Mouse (Mus musculus) embryonic facial prominence, embryonic 11.5 days (tissue): Measurements from ENCODE around the gene Sgo2a. TPM values are rescaled to one million over a fixed set of nuclear protein-coding genes. Genes with fewer than 3 reads are reported as not detected.
"Not testable (repeated sequence)": the region's sequence is repeated elsewhere in the genome, so short reads cannot be mapped to it uniquely, and the experiment has no call there.

Experiments
- ATAC-seq: fragments of 200-750 bp; cut with Nextera tagmentation; replicated peaks from 2 replicates; pipeline ENCODE4 v1.8.0; 2017; ENCODE audit warnings: low read depth; ENCODE audit not compliant: insufficient number of reproducible peaks, low FRiP score, low TSS enrichment
- DNase-seq: peaks from one replicate; pipeline ENCODE4 v3.0.0-alpha.2; 2015; ENCODE audit warnings: low spot score
- H3K27ac ChIP-seq: fragments of 300-500 bp; sonication (generic); replicated peaks from 2 replicates; pipeline ENCODE4 v1.5.1; 2014; ENCODE audit warnings: mild to moderate bottlenecking, low read depth, low read length, control low read depth
- H3K27me3 ChIP-seq: fragments of 300-500 bp; sonication (generic); 2 replicates; pipeline ENCODE4 v1.6.1; 2014; ENCODE audit warnings: mild to moderate bottlenecking, low read length, moderate library complexity, mixed read lengths; ENCODE audit not compliant: control insufficient read depth, insufficient read depth
- H3K36me3 ChIP-seq: fragments of 300-500 bp; sonication (generic); replicated peaks from 2 replicates; pipeline ENCODE4 v1.6.1; 2014; ENCODE audit warnings: low read depth, mild to moderate bottlenecking, low read length, moderate library complexity, mixed read lengths; ENCODE audit not compliant: control insufficient read depth, insufficient read depth
- H3K4me1 ChIP-seq: fragments of 300-500 bp; sonication (generic); 2 replicates; pipeline ENCODE4 v1.6.1; 2014; ENCODE audit warnings: low read length, mixed read lengths; ENCODE audit not compliant: control insufficient read depth, insufficient read depth
- H3K4me2 ChIP-seq: fragments of 300-500 bp; sonication (generic); 2 replicates; pipeline ENCODE4 v1.6.1; 2014; ENCODE audit warnings: low read depth, mild to moderate bottlenecking, control low read depth, low read length, moderate library complexity
- H3K4me3 ChIP-seq: fragments of 300-500 bp; sonication (generic); 2 replicates; pipeline ENCODE4 v1.5.1; 2014; ENCODE audit warnings: low read depth, low read length, control low read depth
- H3K9ac ChIP-seq: fragments of 300-500 bp; sonication (generic); replicated peaks from 2 replicates; pipeline ENCODE4 v1.6.1; 2014; ENCODE audit warnings: mild to moderate bottlenecking, control low read depth, low read length
- H3K9me3 ChIP-seq: fragments of 300-500 bp; sonication (generic); replicated peaks from 2 replicates; pipeline ENCODE4 v1.6.1; 2016; ENCODE audit warnings: mild to moderate bottlenecking, low read length, inconsistent platforms, mixed read lengths; ENCODE audit not compliant: control insufficient read depth
- WGBS: fragments of 180-500 bp; shearing (Covaris S2); extraction: QIAGEN DNeasy Blood & Tissue Kit; methylation state at CpG from one replicate; pipeline ENCODE4 v1.1.7; 2014; 5-methylcytosine and 5-hydroxymethylcytosine counted together
- polyA plus RNA-seq: library from polyadenylated mRNA; unstranded; fragments of >200 nt; fragmentation: Nextera tagmentation; extraction: Ambion mirVana; gene quantifications from 2 replicates; pipeline ENCODE4 v1.2.1, GENCODE M21; 2014

Sgo2a gene
- polyA plus RNA-seq, 1 experiment from 2014 or later = 35.7 TPM

DNA sequence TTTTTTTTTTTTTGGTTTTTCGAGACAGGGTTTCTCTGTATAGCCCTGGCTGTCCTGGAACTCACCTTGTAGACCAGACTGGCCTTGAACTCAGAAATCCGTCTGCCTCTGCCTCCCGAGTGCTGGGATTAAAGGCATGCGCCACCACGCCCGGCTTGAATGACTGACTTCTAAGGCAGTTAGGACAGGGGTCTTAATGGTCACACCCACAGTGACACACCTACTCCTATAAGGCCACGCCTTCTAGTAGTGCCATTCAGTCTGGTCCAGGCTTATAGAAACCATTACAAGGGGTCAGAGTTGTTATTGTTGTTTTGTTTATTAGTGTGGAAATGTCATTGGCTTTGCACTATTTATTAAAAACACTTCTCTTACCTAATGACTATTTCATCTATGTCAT is 10.6 kb downstream of the Sgo2a start:
- DNase-seq, H3K4me1 ChIP-seq, H3K4me3 ChIP-seq, H3K4me2 ChIP-seq, H3K27me3 ChIP-seq, ATAC-seq, H3K9ac ChIP-seq, H3K36me3 ChIP-seq, H3K9me3 ChIP-seq, H3K27ac ChIP-seq: not testable (repeated sequence)
- 95% methylated on average over 7 of the region's 7 CpGs for WGBS

DNA sequence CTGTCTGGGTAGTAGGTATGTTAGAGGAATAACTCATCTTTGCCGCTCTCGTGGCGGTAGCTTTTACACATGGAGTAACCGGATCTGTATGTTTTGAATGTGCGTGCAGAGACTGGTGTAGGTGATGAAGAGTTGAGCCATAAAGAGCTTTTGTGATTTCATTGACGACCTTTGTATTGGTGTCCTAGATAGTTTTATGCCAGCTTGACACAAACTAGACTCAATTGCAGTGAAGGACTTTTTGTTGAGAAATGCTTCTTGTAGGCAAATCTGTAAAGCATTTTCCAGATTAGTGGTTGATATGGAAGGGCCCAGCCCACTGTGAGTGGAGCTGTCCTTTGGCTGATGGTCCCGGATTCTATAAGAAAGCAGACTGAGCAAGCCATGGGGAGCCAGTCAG is 23.1 kb downstream of the Sgo2a start, which contains the start of gene Kctd18:
TSS of gene Kctd18 (minus strand) at position 101 of the 400 bp plus-strand sequence.
- WGBS = 89% methylated on average over 7 of the region's 7 CpGs
- no peak for DNase-seq
- Histone ChIP-seq H3K4me3 (no peak within 1 kb of the TSS), H3K36me3 (no peaks in the 10 kb centered on the region; the same call in none of the 2 replicates), H3K9ac (no peak within 1 kb of the TSS), H3K27ac (no peak within 1 kb of the TSS), H3K4me1 (no peaks in the 10 kb centered on the region), H3K27me3 (no peaks in the 10 kb centered on the region), H3K4me2 (no peak within 1 kb of the TSS), H3K9me3 (no peaks in the 10 kb centered on the region)
- no peak for ATAC-seq

DNA sequence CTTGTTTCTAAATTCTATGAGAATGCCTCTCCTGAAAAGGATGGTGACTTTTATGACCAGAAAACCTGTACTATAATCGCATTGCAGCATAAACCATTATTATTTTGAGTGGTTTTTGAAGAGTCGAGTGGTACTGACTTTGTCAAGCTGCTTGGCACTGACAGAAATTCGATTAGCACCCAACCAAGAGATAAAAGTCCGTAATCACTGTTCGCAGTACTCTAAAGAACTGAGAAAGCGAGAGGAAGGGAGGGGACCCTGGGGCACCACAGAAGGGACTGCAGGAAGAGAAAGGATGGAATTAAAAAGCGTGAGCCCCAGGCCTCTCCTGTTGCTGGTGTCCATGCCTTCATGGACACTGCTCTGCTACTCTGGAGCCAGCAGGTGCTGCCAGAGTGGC is 31.9 kb downstream of the Sgo2a start:
- Histone ChIP-seq H3K4me2 (no peak overlapping the region), H3K4me1 (no peaks in the 10 kb centered on the region), H3K27ac (no peak overlapping the region), H3K36me3 (no peaks in the 10 kb centered on the region; the same call in 1 of the 2 replicates), H3K9ac (no peak overlapping the region), H3K4me3 (no peak overlapping the region), H3K27me3 (no peaks in the 10 kb centered on the region), H3K9me3 (no peaks in the 10 kb centered on the region)
- no peak for DNase-seq
- no peak for ATAC-seq
- 81% methylated on average over 7 of the region's 7 CpGs for WGBS

DNA sequence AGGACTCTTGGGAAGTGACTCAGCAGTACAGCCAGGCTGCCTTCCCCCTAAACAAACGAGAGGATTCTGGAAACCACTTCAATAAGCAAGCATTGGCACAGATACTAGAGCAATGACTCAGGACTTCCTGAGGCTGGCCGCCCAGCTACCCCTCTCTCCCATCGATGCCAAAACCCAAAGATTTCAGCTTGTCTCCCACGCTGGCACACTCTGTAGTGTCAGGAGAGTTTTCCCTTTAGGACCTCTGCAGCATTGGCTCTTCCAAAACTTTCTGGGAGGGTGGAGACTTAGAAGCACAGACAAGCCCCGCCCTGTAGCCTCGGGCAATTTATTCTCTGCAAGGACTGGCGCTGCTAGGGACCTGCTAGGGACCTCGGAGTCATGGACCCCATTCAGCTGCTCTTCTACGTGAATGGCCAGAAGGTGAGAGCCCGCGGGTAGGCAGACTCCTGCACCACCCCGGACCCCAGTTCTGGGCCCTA is 33.9 kb downstream of the Sgo2a start, which contains the start of gene Aox1:
TSS of gene Aox1 (plus strand) at position 296 of the 482 bp plus-strand sequence.
- H3K9ac ChIP-seq = no peak within 1 kb of the TSS
- no peak within 1 kb of the TSS for H3K27ac ChIP-seq
- no peaks in the 10 kb centered on the region for H3K4me1 ChIP-seq
- H3K4me2 ChIP-seq = peak within 1 kb of the TSS; percentile 38
- DNase-seq (peak; percentile 59), ATAC-seq (no peak; the same call in 1 of the 2 replicates)
- WGBS = 15% methylated on average over 12 of the region's 12 CpGs
- no peaks in the 10 kb centered on the region for H3K27me3 ChIP-seq
- no peaks in the 10 kb centered on the region for H3K36me3 ChIP-seq
- H3K4me3 ChIP-seq = peak within 1 kb of the TSS; percentile 17
- no peaks in the 10 kb centered on the region for H3K9me3 ChIP-seq

DNA sequence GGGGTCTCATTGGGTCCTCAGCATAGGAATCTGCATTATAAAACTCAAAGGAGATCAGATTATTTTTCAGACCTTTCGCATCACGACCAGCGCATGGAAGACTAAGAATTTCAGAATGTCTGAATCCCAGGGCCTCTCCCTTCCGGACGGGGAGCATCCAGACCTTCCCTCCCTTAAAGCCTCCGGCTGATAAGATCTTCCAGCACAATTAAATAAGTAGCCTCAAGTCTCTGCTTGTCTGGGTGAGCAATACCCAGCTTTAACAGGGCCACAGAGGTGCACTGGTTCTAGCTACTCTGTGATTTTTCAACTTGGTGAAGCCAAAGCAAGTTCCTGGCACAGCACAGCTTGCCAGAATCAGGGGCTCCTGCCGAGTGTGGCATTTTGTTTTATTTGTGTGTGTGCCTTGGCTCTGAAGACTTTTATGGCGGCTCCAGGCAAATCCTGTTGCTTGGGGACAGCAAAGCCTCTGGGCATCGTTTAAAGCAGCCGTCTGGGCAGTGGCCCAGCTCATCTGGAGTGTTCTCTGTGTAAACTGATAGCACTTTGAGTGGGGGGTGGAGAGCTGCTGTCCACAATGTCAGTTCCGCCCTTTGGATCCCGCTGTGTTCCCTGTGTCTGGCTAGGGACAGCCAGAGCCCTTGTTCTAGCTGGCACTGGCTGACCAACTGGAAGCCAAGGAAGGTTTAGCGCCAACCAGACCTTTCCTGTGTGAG is 34.5 kb downstream of the Sgo2a start:
- DNase-seq (peak; percentile 14), ATAC-seq (no peak)
- Histone ChIP-seq H3K9ac (no peak overlapping the region), H3K4me1 (no peaks in the 10 kb centered on the region), H3K9me3 (no peaks in the 10 kb centered on the region), H3K27me3 (no peaks in the 10 kb centered on the region), H3K4me3 (peak overlapping the region; percentile 17; the same call in 1 of the 2 replicates), H3K4me2 (peak overlapping the region; percentile 38), H3K36me3 (no peaks in the 10 kb centered on the region), H3K27ac (no peak overlapping the region)
- 25% methylated on average over 13 of the region's 13 CpGs for WGBS

DNA sequence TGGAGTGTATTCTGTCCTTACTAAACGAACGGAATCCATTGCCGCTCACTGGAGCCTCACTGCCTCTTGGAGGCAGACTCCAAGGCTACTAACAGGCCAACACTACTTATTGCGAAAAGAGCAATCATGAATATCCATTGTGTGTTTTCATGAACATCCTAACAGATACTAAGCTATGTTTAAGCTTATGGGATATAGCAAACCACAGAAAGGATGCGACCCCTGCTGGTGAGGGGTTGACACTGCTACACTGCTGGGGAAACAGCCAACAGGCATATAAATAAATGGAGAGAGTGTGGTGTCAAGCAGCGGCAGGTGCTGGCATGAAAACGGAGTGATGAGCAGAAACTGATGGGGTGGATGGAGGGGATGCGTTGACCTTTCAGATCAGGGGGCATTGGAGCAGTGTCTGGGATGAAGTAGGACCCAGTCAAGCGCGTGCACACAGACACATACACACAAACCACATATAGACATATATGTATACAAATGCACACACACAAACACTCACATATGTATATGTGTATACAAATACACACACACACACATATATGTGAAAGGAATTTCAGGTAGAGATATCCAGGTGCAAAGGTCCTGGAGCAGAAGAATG is 35.5 kb downstream of the Sgo2a start:
- 0 out of 2 replicates have a peak, but pooled peaks have one; percentile 56 for ATAC-seq
- Histone ChIP-seq H3K27ac (no peak overlapping the region), H3K27me3 (no peaks in the 10 kb centered on the region), H3K4me3 (no peak overlapping the region), H3K9me3 (no peaks in the 10 kb centered on the region), H3K4me2 (no peak overlapping the region), H3K9ac (no peak overlapping the region), H3K36me3 (no peaks in the 10 kb centered on the region), H3K4me1 (no peaks in the 10 kb centered on the region)
- peak; percentile 82 for DNase-seq
- WGBS = 59% methylated on average over 10 of the region's 10 CpGs

DNA sequence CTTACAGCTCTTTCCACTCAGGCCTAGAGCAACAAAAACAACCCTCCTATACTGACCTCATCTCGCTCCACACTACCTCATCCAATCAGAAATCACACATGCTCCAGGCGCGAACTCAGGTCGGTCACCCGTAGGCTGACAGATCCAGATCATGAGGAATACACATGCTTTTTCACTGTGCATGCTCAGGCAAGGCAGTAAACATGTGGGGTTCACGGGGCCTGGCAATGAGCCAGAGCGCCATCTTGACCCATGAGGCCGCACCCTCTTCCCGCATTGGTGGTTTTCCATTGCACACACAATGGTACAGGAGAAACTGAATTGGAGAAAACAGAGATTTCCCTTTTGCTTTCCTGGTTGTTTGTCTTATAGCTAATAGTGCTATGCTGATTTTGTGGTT is 41.5 kb downstream of the Sgo2a start:
- H3K4me2 ChIP-seq, DNase-seq, H3K36me3 ChIP-seq, H3K9me3 ChIP-seq, H3K27ac ChIP-seq, H3K27me3 ChIP-seq, H3K4me1 ChIP-seq, ATAC-seq, H3K4me3 ChIP-seq, H3K9ac ChIP-seq: not testable (repeated sequence)
- 93% methylated on average over 9 of the region's 9 CpGs for WGBS

DNA sequence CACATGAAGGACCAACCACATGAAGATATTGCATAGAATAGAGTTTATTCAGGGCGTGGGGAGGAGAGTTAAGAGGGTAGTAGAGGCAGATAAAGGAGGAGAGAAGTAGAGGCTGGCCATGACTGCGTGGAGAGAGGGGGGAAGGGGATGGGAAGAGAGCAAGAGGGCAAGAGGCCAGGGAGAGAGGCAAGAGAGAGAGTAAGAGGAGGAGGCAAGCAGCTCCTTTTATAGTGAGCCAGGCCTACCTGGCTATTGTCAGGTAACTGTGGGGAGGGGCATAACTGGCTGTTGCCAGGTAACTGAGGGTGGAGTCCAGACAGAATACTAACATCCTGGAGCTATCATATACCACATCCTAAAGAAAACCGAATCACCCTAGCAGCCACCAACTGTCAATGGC is 49.3 kb downstream of the Sgo2a start:
- Histone ChIP-seq H3K4me3 (no peak overlapping the region), H3K4me2 (no peak overlapping the region), H3K27me3 (no peaks in the 10 kb centered on the region), H3K4me1 (no peaks in the 10 kb centered on the region), H3K9ac (no peak overlapping the region), H3K36me3 (no peaks in the 10 kb centered on the region), H3K9me3 (no peaks in the 10 kb centered on the region), H3K27ac (no peak overlapping the region)
- whole genome bisulfite sequencing = 65% methylated on average over 3 of the region's 3 CpGs
- ATAC-seq = no peak
- DNase-seq = no peak
